Mouse (Mus musculus) limb, embryonic 15.5 days (tissue): ENCODE results near the gene Pcgf2. TPM values are rescaled to one million over a fixed set of nuclear protein-coding genes. Genes with fewer than 3 reads are reported as not detected.

Source experiments
- ATAC-seq: fragments of 200-750 bp; cut with Nextera tagmentation; 2 replicates; pipeline ENCODE4 v1.8.0; 2017; ENCODE audit warnings: low read depth, moderate TSS enrichment; ENCODE audit not compliant: insufficient number of reproducible peaks, low FRiP score, low TSS enrichment
- H3K27ac ChIP-seq: fragments of 300-500 bp; sonication (generic); 2 replicates; pipeline ENCODE4 v1.5.1; 2015; ENCODE audit warnings: moderate library complexity, mild to moderate bottlenecking, inconsistent platforms
- H3K27me3 ChIP-seq: fragments of 300-500 bp; sonication (generic); 2 replicates; pipeline ENCODE4 v1.6.1; 2015; ENCODE audit warnings: inconsistent platforms
- H3K36me3 ChIP-seq: fragments of 300-500 bp; sonication (generic); 2 replicates; pipeline ENCODE4 v1.6.1; 2015; ENCODE audit warnings: inconsistent platforms
- H3K4me1 ChIP-seq: fragments of 300-500 bp; sonication (generic); 2 replicates; pipeline ENCODE4 v1.6.1; 2015; ENCODE audit warnings: inconsistent platforms
- H3K4me2 ChIP-seq: fragments of 300-500 bp; sonication (generic); 2 replicates; pipeline ENCODE4 v1.6.1; 2015; ENCODE audit warnings: mild to moderate bottlenecking, inconsistent platforms
- H3K4me3 ChIP-seq: fragments of 300-500 bp; sonication (generic); 2 replicates; pipeline ENCODE4 v1.5.1; 2015; ENCODE audit warnings: mild to moderate bottlenecking, inconsistent platforms
- H3K9ac ChIP-seq: fragments of 300-500 bp; sonication (generic); 2 replicates; pipeline ENCODE4 v1.6.1; 2015; ENCODE audit warnings: inconsistent platforms
- H3K9me3 ChIP-seq: fragments of 300-500 bp; sonication (generic); 2 replicates; pipeline ENCODE4 v1.6.1; 2016; ENCODE audit warnings: inconsistent platforms
- WGBS: fragments of 180-500 bp; shearing (Covaris S2); methylation state at CpG from one replicate; pipeline ENCODE4 v1.1.7; 2015; 5-methylcytosine and 5-hydroxymethylcytosine counted together
- polyA plus RNA-seq: library from polyadenylated mRNA; unstranded; fragments of >200 nt; fragmentation: Nextera tagmentation; extraction: Ambion mirVana; gene quantifications from 2 replicates; pipeline ENCODE4 v1.2.1, GENCODE M21; 2015

Pcgf2 gene
- polyA plus RNA-seq, 1 experiment from 2014 or later, result 14.7 TPM

GRCm38 (mm10) chr11:97699626-97700002, 683 bp downstream of the Pcgf2 start:
- Histone ChIP-seq H3K27ac (peak overlapping the region; percentile 98), H3K4me3 (peak overlapping the region; percentile 90), H3K36me3 (peaks cover 1% of the 10 kb centered on the region; the same call in 1 of the 2 replicates), H3K4me1 (peaks cover 63% of the 10 kb centered on the region), H3K4me2 (peak overlapping the region; percentile 83), H3K9ac (peak overlapping the region; percentile 93), H3K27me3 (no peaks in the 10 kb centered on the region), H3K9me3 (no peaks in the 10 kb centered on the region)
- peak; percentile 49; the same call in 1 of the 2 replicates for ATAC-seq
- WGBS, result 0% methylated on average over 2 of the region's 9 CpGs

- Histone ChIP-seq H3K27me3 (no peaks in the 10 kb centered on the region), H3K27ac (peak overlapping the region; percentile 98), H3K4me1 (peaks cover 64% of the 10 kb centered on the region), H3K9me3 (no peaks in the 10 kb centered on the region), H3K9ac (peak overlapping the region; percentile 93), H3K36me3 (no peaks in the 10 kb centered on the region; the same call in 1 of the 2 replicates), H3K4me3 (peak overlapping the region; percentile 90), H3K4me2 (peak overlapping the region; percentile 83)
- WGBS, result under 1% methylated on average over 54 of the region's 63 CpGs
- ATAC-seq, result no peak
These were observed 1.3 kb downstream of the Pcgf2 start for GRCm38 (mm10) chr11:97698741-97699611.

DNA sequence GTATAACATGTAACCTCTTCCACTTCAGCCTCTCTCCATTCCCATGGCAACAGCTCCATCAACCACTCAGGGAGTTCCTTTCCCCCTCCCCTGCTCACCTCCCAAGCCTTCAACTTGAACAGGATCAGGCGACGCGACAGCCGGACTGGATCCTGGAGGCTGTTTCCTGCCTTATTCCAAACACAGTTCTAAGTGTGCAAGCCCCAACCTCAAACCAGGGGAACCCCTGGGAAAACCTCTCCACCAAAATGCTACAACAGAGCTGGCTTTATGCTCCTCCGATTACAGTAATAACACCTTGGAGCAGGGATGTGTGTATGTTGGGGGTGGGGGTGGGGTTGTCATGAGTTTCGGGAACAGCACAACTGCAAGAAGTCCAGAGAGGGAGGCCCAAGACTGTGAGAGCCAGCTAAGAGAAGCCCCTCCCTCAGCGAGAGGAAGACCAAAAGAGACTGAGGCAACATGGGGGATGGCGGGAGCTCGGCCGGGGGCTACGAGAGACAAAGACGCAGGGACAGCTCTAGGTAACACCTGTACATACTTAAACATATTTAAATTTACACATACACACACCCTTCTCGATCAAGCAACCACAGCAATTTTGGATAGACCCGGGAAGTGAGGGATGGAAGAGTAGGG, 2.3 kb downstream of the Pcgf2 start:
- under 1% methylated on average over 14 of the region's 14 CpGs for WGBS
- no peaks in the 10 kb centered on the region for H3K27me3 ChIP-seq
- ATAC-seq, result no peak
- peak overlapping the region; percentile 98 for H3K27ac ChIP-seq
- peak overlapping the region; percentile 83 for H3K4me2 ChIP-seq
- H3K36me3 ChIP-seq, result peaks cover 4% of the 10 kb centered on the region; the same call in 1 of the 2 replicates
- H3K4me1 ChIP-seq, result peaks cover 65% of the 10 kb centered on the region
- H3K9ac ChIP-seq, result peak overlapping the region; percentile 93
- H3K4me3 ChIP-seq, result peak overlapping the region; percentile 90
- H3K9me3 ChIP-seq, result no peaks in the 10 kb centered on the region

DNA sequence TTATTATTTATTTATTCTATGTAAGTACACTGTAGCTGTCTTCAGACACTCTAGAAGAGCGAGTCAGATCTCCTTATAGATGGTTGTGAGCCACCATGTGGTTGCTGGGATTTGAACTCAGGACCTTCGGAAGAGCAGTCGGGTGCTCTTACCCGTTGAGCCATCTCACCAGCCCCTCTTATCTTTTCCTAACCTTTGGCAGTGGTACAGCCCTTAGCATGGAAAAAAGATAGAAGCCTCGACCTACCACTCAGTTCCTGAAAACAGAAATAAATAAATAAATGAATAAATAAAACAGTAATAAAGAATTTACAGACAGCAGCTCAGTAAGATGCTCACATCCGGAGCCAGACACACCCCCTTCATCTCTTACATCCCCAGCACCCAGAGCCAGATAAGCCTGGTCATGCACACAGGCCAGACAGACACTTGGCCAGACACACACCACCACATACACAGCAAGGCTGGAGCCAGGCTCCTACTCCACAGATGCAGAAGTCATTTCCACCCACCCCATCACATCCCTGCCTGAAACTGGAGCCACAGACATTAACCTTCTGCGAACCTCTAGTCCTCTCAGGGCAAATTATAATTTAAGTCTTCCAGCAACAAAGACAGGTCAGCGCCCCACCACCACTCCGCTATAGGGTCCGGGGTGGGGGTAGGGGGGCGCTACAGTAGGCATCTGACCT, 3.0 kb downstream of the Pcgf2 start:
- Histone ChIP-seq H3K9ac (peak overlapping the region; percentile 93), H3K4me3 (peak overlapping the region; percentile 90), H3K4me1 (peaks cover 65% of the 10 kb centered on the region), H3K27ac (peak overlapping the region; percentile 98), H3K36me3 (peaks cover 10% of the 10 kb centered on the region), H3K9me3 (no peaks in the 10 kb centered on the region), H3K4me2 (peak overlapping the region; percentile 83), H3K27me3 (no peaks in the 10 kb centered on the region)
- no peak for ATAC-seq
- 47% methylated on average over 11 of the region's 11 CpGs for WGBS

GRCm38 (mm10) chr11:97696669-97697068, 3.6 kb downstream of the Pcgf2 start:
- H3K4me2 ChIP-seq, result no peak overlapping the region

GRCm38 (mm10) chr11:97695712-97696401, 4.4 kb downstream of the Pcgf2 start:
- 0 out of 2 replicates have a peak overlapping the region, but pooled peaks have one; percentile 8 for H3K9ac ChIP-seq
- peak overlapping the region; percentile 73 for H3K27ac ChIP-seq
- H3K4me1 ChIP-seq, result peaks cover 51% of the 10 kb centered on the region
- H3K36me3 ChIP-seq, result peaks cover 25% of the 10 kb centered on the region
- H3K27me3 ChIP-seq, result no peaks in the 10 kb centered on the region
- WGBS, result 48% methylated on average over 9 of the region's 9 CpGs
- no peak overlapping the region for H3K4me3 ChIP-seq
- H3K9me3 ChIP-seq, result no peaks in the 10 kb centered on the region
- peak overlapping the region; percentile 21 for H3K4me2 ChIP-seq
- no peak for ATAC-seq

More at GRCm38 (mm10) chr11:97696669-97697068, 3.6 kb downstream of the Pcgf2 start:
- no peak overlapping the region for H3K27ac ChIP-seq
- peaks cover 60% of the 10 kb centered on the region for H3K4me1 ChIP-seq
- H3K27me3 ChIP-seq, result no peaks in the 10 kb centered on the region
- H3K9me3 ChIP-seq, result no peaks in the 10 kb centered on the region
- 71% methylated on average over 8 of the region's 8 CpGs for WGBS
- H3K36me3 ChIP-seq, result peaks cover 17% of the 10 kb centered on the region
- H3K9ac ChIP-seq, result no peak overlapping the region
- no peak overlapping the region for H3K4me3 ChIP-seq
- ATAC-seq, result no peak

DNA sequence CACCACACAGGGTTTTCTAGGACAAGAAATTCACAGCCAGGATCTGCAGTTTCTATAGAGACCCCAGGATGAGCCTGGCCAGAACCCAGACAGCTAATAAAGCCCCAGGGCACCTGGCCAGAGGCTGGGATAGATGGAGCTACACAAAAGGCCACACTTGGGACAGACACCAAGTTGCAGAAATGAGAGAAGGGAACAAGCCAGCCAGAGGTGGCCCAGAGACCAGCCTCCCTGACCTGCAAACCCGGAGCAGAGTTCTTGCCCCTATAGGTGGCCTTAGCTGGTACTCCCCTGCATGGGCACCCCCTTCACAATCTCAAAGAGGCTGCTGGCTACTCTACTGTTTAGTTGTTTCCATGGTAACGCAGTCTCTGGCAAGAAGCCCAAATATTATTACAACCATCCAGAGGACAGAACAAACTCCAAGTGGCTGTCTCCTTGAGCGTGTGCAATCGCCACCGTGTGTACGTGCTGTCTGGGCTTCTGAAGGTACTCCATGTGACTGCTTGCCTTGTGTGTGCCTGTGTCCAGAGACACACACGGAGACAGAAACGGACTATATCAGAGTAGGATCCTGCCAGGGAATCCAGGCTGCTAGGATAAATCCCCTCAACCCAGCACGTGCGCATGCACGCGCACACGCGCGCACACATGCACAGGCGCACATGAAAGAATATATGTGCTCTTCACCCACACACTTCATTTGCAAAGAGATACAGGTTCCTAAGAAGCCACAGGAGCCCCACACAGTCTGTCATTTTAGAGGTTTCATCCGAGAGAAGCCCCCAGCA, 5.2 kb downstream of the Pcgf2 start:
- H3K4me2 ChIP-seq, result peak overlapping the region; percentile 25; the same call in 1 of the 2 replicates
- WGBS, result 47% methylated on average over 17 of the region's 17 CpGs

GRCm38 (mm10) chr11:97694435-97694834, 5.9 kb downstream of the Pcgf2 start:
- 0 out of 2 replicates have a peak overlapping the region, but pooled peaks have one; percentile 25 for H3K4me2 ChIP-seq
- 77% methylated on average over 4 of the region's 4 CpGs for WGBS
- no peak overlapping the region for H3K9ac ChIP-seq
- H3K4me3 ChIP-seq, result no peak overlapping the region
- peak overlapping the region; percentile 73 for H3K27ac ChIP-seq
- peaks cover 52% of the 10 kb centered on the region for H3K4me1 ChIP-seq
- no peak for ATAC-seq
- H3K27me3 ChIP-seq, result no peaks in the 10 kb centered on the region
- H3K36me3 ChIP-seq, result peaks cover 37% of the 10 kb centered on the region
- no peaks in the 10 kb centered on the region for H3K9me3 ChIP-seq

More for the DNA sequence above, 5.2 kb downstream of the Pcgf2 start:
- Histone ChIP-seq H3K36me3 (peaks cover 32% of the 10 kb centered on the region), H3K27ac (peak overlapping the region; percentile 73), H3K4me3 (peak overlapping the region; percentile 0; the same call in 1 of the 2 replicates), H3K27me3 (no peaks in the 10 kb centered on the region), H3K9me3 (no peaks in the 10 kb centered on the region), H3K9ac (no peak overlapping the region; the same call in 1 of the 2 replicates), H3K4me1 (peaks cover 49% of the 10 kb centered on the region)
- ATAC-seq, result no peak

GRCm38 (mm10) chr11:97689861-97690260, 10.4 kb downstream of the Pcgf2 start:
- no peak for ATAC-seq
- Histone ChIP-seq H3K9me3 (no peaks in the 10 kb centered on the region), H3K27ac (no peak overlapping the region), H3K36me3 (peaks cover 46% of the 10 kb centered on the region), H3K4me3 (no peak overlapping the region), H3K4me2 (no peak overlapping the region), H3K27me3 (no peaks in the 10 kb centered on the region), H3K4me1 (peaks cover 34% of the 10 kb centered on the region), H3K9ac (no peak overlapping the region)
- WGBS, result 29% methylated on average over 10 of the region's 10 CpGs

GRCm38 (mm10) chr11:97687061-97687460, 13.2 kb downstream of the Pcgf2 start:
- 82% methylated on average over 3 of the region's 3 CpGs for WGBS
- H3K36me3 ChIP-seq, result peaks cover 41% of the 10 kb centered on the region
- H3K4me2 ChIP-seq, result no peak overlapping the region
- H3K9me3 ChIP-seq, result no peaks in the 10 kb centered on the region
- H3K27ac ChIP-seq, result no peak overlapping the region
- H3K4me3 ChIP-seq, result no peak overlapping the region
- no peak overlapping the region for H3K9ac ChIP-seq
- H3K27me3 ChIP-seq, result no peaks in the 10 kb centered on the region
- peaks cover 20% of the 10 kb centered on the region for H3K4me1 ChIP-seq
- no peak for ATAC-seq
